Comparison of ENCODE assay signal across 17 mouse cellular contexts in the genomic region with DNA sequence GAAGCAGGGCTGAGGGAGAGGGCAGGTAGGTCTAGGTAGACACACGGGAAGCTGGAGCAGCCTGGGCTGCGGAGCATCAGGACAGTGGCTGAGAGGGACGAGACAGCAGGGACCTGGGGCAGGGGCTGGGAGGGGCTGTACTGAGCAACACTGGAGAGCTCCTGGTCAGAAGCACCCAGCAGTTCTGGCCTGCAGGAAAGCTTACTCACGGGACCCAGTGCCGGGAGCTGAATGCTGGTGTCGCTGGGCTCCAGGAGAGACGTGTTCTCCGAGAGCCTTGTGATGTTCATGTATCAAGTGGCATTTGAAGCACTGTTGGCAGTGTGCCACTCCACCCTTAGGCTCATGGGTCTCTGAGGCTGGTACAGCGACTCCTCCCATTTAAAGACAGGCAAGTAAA.
A peak's percentile ranks its signal among the peaks of the same experiment; 100 is the strongest.
DNase-seq lines count a peak whose midpoint lies in the region; ATAC-seq and TF ChIP-seq lines count a peak whose summit lies in the region.
"Had no signal": no experiment of that assay in that cellular context is flagged by ENCODE, and none has a peak within 500 bp of the region (broad histone marks: within the 10 kb centered on the region; RNA-seq: fewer than 3 reads in every experiment).

No protein-coding gene starts in this region.

- no peaks in the 10 kb centered on the region for H3K36me3 ChIP-seq in heart, postnatal 0 days (replicated peaks; ENCODE audit: control insufficient read depth, insufficient read depth, low read length)
- H3K36me3 ChIP-seq in heart, embryonic 11.5 days (ENCODE audit: control insufficient read depth, insufficient read depth, low read length) = no peaks in the 10 kb centered on the region
- H3K36me3 ChIP-seq in forebrain, embryonic 16.5 days (ENCODE audit: control insufficient read depth, insufficient read depth) = no peaks in the 10 kb centered on the region
- H3K36me3 ChIP-seq: liver, embryonic 13.5 days had no signal

- ATAC-seq in heart, postnatal 0 days (ENCODE audit: insufficient read depth, low read depth) = peak; percentile 89
- ATAC-seq in heart, embryonic 11.5 days (replicated peaks; ENCODE audit: insufficient number of reproducible peaks, low FRiP score, low TSS enrichment) = no peak; the same call in 1 of the 2 replicates
- ATAC-seq in forebrain, embryonic 16.5 days = peak; percentile 33; the same call in 1 of the 2 replicates

- 41% methylated on average over 9 of the region's 9 CpGs for WGBS in heart, postnatal 0 days
- WGBS in heart, embryonic 11.5 days (ENCODE audit: insufficient replicate concordance) = 59% methylated on average over 9 of the region's 9 CpGs
- WGBS in forebrain, embryonic 16.5 days = 63% methylated on average over 9 of the region's 9 CpGs

- H3K27me3 ChIP-seq in heart, postnatal 0 days (ENCODE audit: control insufficient read depth, insufficient read depth, low read length) = no peaks in the 10 kb centered on the region
- H3K27me3 ChIP-seq in heart, embryonic 11.5 days (ENCODE audit: control insufficient read depth, insufficient read depth, low read length) = no peaks in the 10 kb centered on the region
- no peaks in the 10 kb centered on the region for H3K27me3 ChIP-seq in forebrain, embryonic 16.5 days (replicated peaks; ENCODE audit: control insufficient read depth, insufficient read depth, low read length)
- H3K27me3 ChIP-seq: CH12.LX; liver, embryonic 13.5 days had no signal

- H3K4me1 ChIP-seq in heart, postnatal 0 days (ENCODE audit: control insufficient read depth, insufficient read depth) = 0 out of 2 replicates have a peak, but pooled peaks cover 5% of the 10 kb centered on the region
- peaks cover 10% of the 10 kb centered on the region for H3K4me1 ChIP-seq in heart, embryonic 11.5 days (ENCODE audit: control insufficient read depth, insufficient read depth, low read length)
- 0 out of 2 replicates have a peak, but pooled peaks cover 5% of the 10 kb centered on the region for H3K4me1 ChIP-seq in forebrain, embryonic 16.5 days (replicated peaks; ENCODE audit: control insufficient read depth, insufficient read depth, low read length)

- TF ChIP-seq CTCF in heart, postnatal 0 days (IDR thresholded peaks at IDR 0.05; ENCODE audit: low read depth) = no peak

- no peak overlapping the region for H3K4me3 ChIP-seq in heart, postnatal 0 days (ENCODE audit: low read depth, low read length)
- H3K4me3 ChIP-seq in heart, embryonic 11.5 days (ENCODE audit: low read depth, low read length) = no peak overlapping the region
- H3K4me3 ChIP-seq in forebrain, embryonic 16.5 days (replicated peaks; ENCODE audit: low read length) = no peak overlapping the region
- H3K4me3 ChIP-seq: gastrocnemius, adult 2 months; liver, embryonic 13.5 days; myocyte had no signal

- H3K27ac ChIP-seq in heart, postnatal 0 days (ENCODE audit: low read depth) = peak overlapping the region; percentile 90
- no peak overlapping the region for H3K27ac ChIP-seq in heart, embryonic 11.5 days (ENCODE audit: low read depth, low read length)
- H3K27ac ChIP-seq in forebrain, embryonic 16.5 days (ENCODE audit: low read length) = no peak overlapping the region
- H3K27ac ChIP-seq: gastrocnemius, adult 2 months; kidney, postnatal 0 days; liver, embryonic 13.5 days had no signal

- TF ChIP-seq EP300 in heart, postnatal 0 days (IDR thresholded peaks at IDR 0.05; ENCODE audit: low read depth) = peak; percentile 81

- intact Hi-C loops in left cerebral cortex, postnatal 25 days (cut with DNase I) = no loop called here

- DNase-seq in adrenal gland, adult (ENCODE audit: inconsistent age in 2 of 2, low spot score in 1 of 2) = peak; percentile 30 to 45
- DNase-seq in adrenal gland, adult 8-10 months = no peak
- peak; percentile 79 for DNase-seq in heart, postnatal 0 days (ENCODE audit: low spot score)
- peak; percentile 42 for DNase-seq in lung, postnatal 14 days
- no peak for DNase-seq in left cerebral cortex, postnatal 25 days (ENCODE audit: low spot score in 2 of 2)
- DNase-seq in cerebellum, adult 18-20 months = no peak
- DNase-seq: cerebellum, adult 8-10 months; embryo, embryonic 11 days; gastrocnemius, adult 2 months; layer of hippocampus, adult 9-11 months; liver, embryonic 13.5 days; thymus, postnatal 36 days had no signal

- H3K4me2 ChIP-seq in heart, postnatal 0 days (ENCODE audit: low read depth, low read length) = peak overlapping the region; percentile 24
- H3K4me2 ChIP-seq in heart, embryonic 11.5 days = no peak overlapping the region
- no peak overlapping the region for H3K4me2 ChIP-seq in forebrain, embryonic 16.5 days (ENCODE audit: low read length)
- H3K4me2 ChIP-seq: liver, embryonic 13.5 days had no signal

- no peaks in the 10 kb centered on the region for H3K9me3 ChIP-seq in heart, postnatal 0 days (replicated peaks; ENCODE audit: control insufficient read depth, low read length)
- H3K9me3 ChIP-seq in heart, embryonic 11.5 days (replicated peaks; ENCODE audit: control insufficient read depth, low read length) = no peaks in the 10 kb centered on the region
- H3K9me3 ChIP-seq in forebrain, embryonic 16.5 days (ENCODE audit: control insufficient read depth, low read length) = no peaks in the 10 kb centered on the region
- H3K9me3 ChIP-seq: liver, embryonic 13.5 days had no signal

- no peak overlapping the region for H3K9ac ChIP-seq in heart, postnatal 0 days (replicated peaks; ENCODE audit: low read depth, low read length)
- no peak overlapping the region for H3K9ac ChIP-seq in heart, embryonic 11.5 days (ENCODE audit: low read depth, low read length)
- no peak overlapping the region for H3K9ac ChIP-seq in forebrain, embryonic 16.5 days (replicated peaks; ENCODE audit: low read depth, low read length)
- H3K9ac ChIP-seq: liver, embryonic 13.5 days had no signal

Comparison
In these comparisons a context has a peak if more than half of its experiments do, and no peak if none do; other contexts are left out.
1. DNase-seq: peak in adrenal gland, adult (2 of 2), heart, postnatal 0 days (single experiment) and lung, postnatal 14 days (single experiment); none in adrenal gland, adult 8-10 months (single experiment), left cerebral cortex, postnatal 25 days (0 of 2) and cerebellum, adult 18-20 months (0 of 2).